Mouse (Mus musculus) forebrain, embryonic 13.5 days (tissue): Measurements from ENCODE around the gene Gm3468. TPM values are rescaled to one million over a fixed set of nuclear protein-coding genes. Genes with fewer than 3 reads are reported as not detected.
"Not testable (repeated sequence)": the region's sequence is repeated elsewhere in the genome, so short reads cannot be mapped to it uniquely, and the experiment has no call there.

Experiments used
- ATAC-seq: fragments of 200-750 bp; cut with Nextera tagmentation; 2 replicates; pipeline ENCODE4 v1.8.0; 2017
- H3K27ac ChIP-seq: fragments of 300-500 bp; sonication (generic); 2 replicates; pipeline ENCODE4 v1.5.1; 2015; ENCODE audit warnings: inconsistent platforms, mild to moderate bottlenecking, moderate library complexity
- H3K27me3 ChIP-seq: fragments of 300-500 bp; sonication (generic); 2 replicates; pipeline ENCODE4 v1.6.1; 2015; ENCODE audit warnings: mild to moderate bottlenecking, inconsistent platforms
- H3K36me3 ChIP-seq: fragments of 300-500 bp; sonication (generic); 2 replicates; pipeline ENCODE4 v1.6.1; 2015; ENCODE audit warnings: mild to moderate bottlenecking, inconsistent platforms; ENCODE audit not compliant: poor library complexity, severe bottlenecking
- H3K4me1 ChIP-seq: fragments of 300-500 bp; sonication (generic); 2 replicates; pipeline ENCODE4 v1.6.1; 2015; ENCODE audit warnings: inconsistent platforms
- H3K4me2 ChIP-seq: fragments of 300-500 bp; sonication (generic); 2 replicates; pipeline ENCODE4 v1.6.1; 2015; ENCODE audit warnings: inconsistent platforms, mild to moderate bottlenecking, moderate library complexity
- H3K4me3 ChIP-seq: fragments of 300-500 bp; sonication (generic); 2 replicates; pipeline ENCODE4 v1.5.1; 2015; ENCODE audit warnings: mild to moderate bottlenecking, inconsistent platforms
- H3K9ac ChIP-seq: fragments of 300-500 bp; sonication (generic); 2 replicates; pipeline ENCODE4 v1.6.1; 2015; ENCODE audit warnings: mild to moderate bottlenecking, inconsistent platforms
- H3K9me3 ChIP-seq: fragments of 300-500 bp; sonication (generic); replicated peaks from 2 replicates; pipeline ENCODE4 v1.6.1; 2016; ENCODE audit warnings: inconsistent platforms
- WGBS: fragments of 180-500 bp; shearing (Covaris S2); methylation state at CpG from one replicate; pipeline ENCODE4 v1.1.7; 2015; 5-methylcytosine and 5-hydroxymethylcytosine counted together
- polyA plus RNA-seq: library from polyadenylated mRNA; unstranded; fragments of >200 nt; fragmentation: Nextera tagmentation; extraction: Ambion mirVana; gene quantifications from 2 replicates; pipeline ENCODE4 v1.2.1, GENCODE M21; 2015

Gene Gm3468
- polyA plus RNA-seq = 2.3 and 2.4 TPM in 2 replicates

GRCm38 (mm10) chr14:6108272-6108925, at the start of gene Gm3468:
Gene Gm3468, minus strand, starts transcription at chr14:6108665.
- not testable (repeated sequence) for H3K27ac ChIP-seq, H3K27me3 ChIP-seq
- ATAC-seq = peak; percentile 93

GRCm38 (mm10) chr14:6125707-6126106, 17.2 kb upstream of the Gm3468 start, which contains the start of gene Gm3476:
Gene Gm3476, minus strand, starts transcription at chr14:6125807.
- H3K4me3 ChIP-seq, H3K27ac ChIP-seq, H3K4me2 ChIP-seq, H3K36me3 ChIP-seq, H3K4me1 ChIP-seq, H3K27me3 ChIP-seq, H3K9ac ChIP-seq, H3K9me3 ChIP-seq, ATAC-seq: not testable (repeated sequence)
- no CpG with 5 or more reads among the region's 1 CpGs for WGBS

More at GRCm38 (mm10) chr14:6108272-6108925, at the start of gene Gm3468:
- peak within 1 kb of the TSS; percentile 48; the same call in 1 of the 2 replicates for H3K9ac ChIP-seq
- peak within 1 kb of the TSS; percentile 41 for H3K4me3 ChIP-seq
- H3K4me1 ChIP-seq, H3K9me3 ChIP-seq, H3K36me3 ChIP-seq: not testable (repeated sequence)
- H3K4me2 ChIP-seq = peak within 1 kb of the TSS; percentile 54
- WGBS = under 1% methylated on average over 34 of the region's 51 CpGs

GRCm38 (mm10) chr14:6107500-6107899, 965 bp downstream of the Gm3468 start:
- Histone ChIP-seq H3K4me3 (peak overlapping the region; percentile 41), H3K4me2 (peak overlapping the region; percentile 54)
- not testable (repeated sequence) for H3K4me1 ChIP-seq, ATAC-seq, H3K9me3 ChIP-seq, H3K27me3 ChIP-seq, H3K9ac ChIP-seq, H3K27ac ChIP-seq, H3K36me3 ChIP-seq
- 9% methylated on average over 9 of the region's 9 CpGs for WGBS

- not testable (repeated sequence) for H3K4me1 ChIP-seq, H3K27me3 ChIP-seq, H3K9me3 ChIP-seq, H3K4me2 ChIP-seq, H3K9ac ChIP-seq, H3K36me3 ChIP-seq, H3K27ac ChIP-seq, H3K4me3 ChIP-seq, ATAC-seq
- 88% methylated on average over 2 of the region's 3 CpGs for WGBS
These were observed 14.6 kb downstream of the Gm3468 start, which contains the start of gene Gm8206 for GRCm38 (mm10) chr14:6093842-6094241. Gene Gm8206, minus strand, starts transcription at chr14:6093942.

- not testable (repeated sequence) for H3K36me3 ChIP-seq, H3K27me3 ChIP-seq, ATAC-seq, H3K4me3 ChIP-seq, H3K9ac ChIP-seq, H3K4me1 ChIP-seq, H3K27ac ChIP-seq, H3K4me2 ChIP-seq, H3K9me3 ChIP-seq
- WGBS = 88% methylated on average over 3 of the region's 4 CpGs
These were observed 50.3 kb downstream of the Gm3468 start, which contains the start of gene Gm6337 for GRCm38 (mm10) chr14:6058167-6058566. Gene Gm6337, minus strand, starts transcription at chr14:6058267.

Other genes with a start within 250 kb of the Gm3468 start
- 0.17 and 0.23 TPM in 2 replicates for gene Gm8237, start 228.3 kb downstream of the Gm3468 start, polyA plus RNA-seq
- gene Gm3248, start 146.9 kb downstream of the Gm3468 start, polyA plus RNA-seq = 0.54 and 1.2 TPM in 2 replicates
- gene Gm3453, start 129.5 kb downstream of the Gm3468 start, polyA plus RNA-seq = not detected in 2 replicates
- gene Gm6337, start 50.4 kb downstream of the Gm3468 start, polyA plus RNA-seq = not detected in 2 replicates
- gene Gm8206, start 14.7 kb downstream of the Gm3468 start, polyA plus RNA-seq = 1.3 and 1.5 TPM in 2 replicates
- not detected in 2 replicates for gene Gm3476, start 17.1 kb upstream of the Gm3468 start, polyA plus RNA-seq
- gene Gm21560, start 110.6 kb upstream of the Gm3468 start, polyA plus RNA-seq = not detected in 2 replicates
- 3.4 and 4.1 TPM in 2 replicates for gene Gm3411, start 178.6 kb upstream of the Gm3468 start, polyA plus RNA-seq
- not detected in 2 replicates for gene Gm21103, start 196.2 kb upstream of the Gm3468 start, polyA plus RNA-seq
- gene Gm3618, start 235.0 kb upstream of the Gm3468 start, polyA plus RNA-seq = not detected in 2 replicates